Mouse (Mus musculus) kidney, adult 2 months (tissue): ENCODE results near the gene Rsg1.

ENCODE experiments used
- CTCF ChIP-seq: fragments of 200-500 bp; conservative IDR thresholded peaks from 2 replicates; pipeline ENCODE4 v1.5.1; 2011; ENCODE audit warnings: low read depth, mild to moderate bottlenecking, control low read depth, low read length, moderate library complexity, mixed read lengths; ENCODE audit not compliant: insufficient read depth, insufficient read length
- POLR2A ChIP-seq: fragments of 200-500 bp; IDR thresholded peaks from one replicate; pipeline ENCODE4 v1.6.1; 2011; ENCODE audit warnings: low read depth, low read length, control low read depth

GRCm38 (mm10) chr4:141212892-141213291, 864 bp upstream of the Rsg1 start:
- no peak for TF ChIP-seq CTCF
- TF ChIP-seq POLR2A, result no peak
